Mouse (Mus musculus) bone marrow, adult 2 months (tissue): ENCODE results near the gene Gm11983.

Experiments used
- CTCF ChIP-seq: fragments of 200-500 bp; IDR thresholded peaks from 2 replicates; pipeline ENCODE4 v1.5.1; 2011; ENCODE audit warnings: low read length, control low read depth; ENCODE audit not compliant: control insufficient read depth, insufficient read depth
- POLR2A ChIP-seq: fragments of 200-500 bp; IDR thresholded peaks from 2 replicates; pipeline ENCODE4 v1.6.1; 2011; ENCODE audit warnings: low read depth, mild to moderate bottlenecking, control low read depth, low read length, borderline replicate concordance; ENCODE audit not compliant: control insufficient read depth

GRCm38 (mm10) chr11:6790690-6791089 lies 46.8 kb downstream of the Gm11983 start:
- TF ChIP-seq POLR2A (no peak), CTCF (peak; percentile 18; the same call in 1 of the 2 replicates)
